Comparison of ENCODE assay signal across 8 mouse cellular contexts in the genomic region with DNA sequence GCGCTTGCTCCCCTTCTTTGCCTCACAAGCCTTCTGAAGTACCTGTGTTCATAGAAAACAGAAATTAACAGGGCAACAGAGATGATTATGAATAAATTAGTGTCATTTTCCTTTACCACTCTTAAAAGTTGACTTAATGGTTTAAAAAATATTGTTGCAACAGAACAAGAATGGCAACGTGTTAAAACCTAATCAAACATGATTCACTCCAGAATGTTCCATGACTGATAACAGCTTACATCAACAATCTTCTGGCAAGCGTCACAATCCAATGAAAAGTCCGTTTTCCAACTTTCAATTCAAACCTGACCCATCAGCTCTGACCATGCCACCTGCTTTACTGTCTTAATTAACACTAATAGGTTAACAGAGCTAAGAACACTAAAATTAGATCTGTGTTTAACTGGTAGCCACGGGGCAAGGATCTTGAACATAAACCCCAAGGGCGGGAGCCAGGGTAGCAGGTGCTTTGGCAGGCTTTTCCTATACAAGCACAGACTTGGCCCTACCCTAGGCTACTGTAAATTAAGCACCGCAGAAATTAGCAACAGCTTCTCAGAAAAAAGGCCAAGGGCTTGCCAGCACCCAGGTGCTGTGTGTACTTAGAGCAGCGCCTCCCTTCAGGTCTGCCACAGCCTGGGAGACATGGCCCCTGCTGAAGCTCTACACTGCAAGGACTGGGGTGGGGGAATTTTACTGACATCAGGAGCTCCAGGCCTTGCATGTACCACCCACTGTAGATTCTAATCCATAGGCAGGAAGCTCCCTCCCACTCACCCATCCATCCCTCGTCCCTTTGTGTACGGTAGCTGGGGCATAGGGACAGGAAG. TPM values are rescaled to one million over a fixed set of nuclear protein-coding genes. Genes with fewer than 3 reads are reported as not detected.
A peak's percentile ranks its signal among the peaks of the same experiment; 100 is the strongest.
DNase-seq lines count a peak whose midpoint lies in the region.

No protein-coding gene starts in this region.

- intact Hi-C loops in gastrocnemius, postnatal 36 days (cut with DNase I), result no loop called here

- DNase-seq in gastrocnemius, adult 8-10 months (ENCODE audit: low spot score in 2 of 2), result peak; percentile 35 to 60
- no peak for DNase-seq in gastrocnemius, postnatal 36 days
- peak; percentile 66 for DNase-seq in CD4-positive helper T cell, adult 2 months (ENCODE audit: low read depth, low spot score)
- peak; percentile 65 for DNase-seq in fat pad, adult 2 months (ENCODE audit: extremely low read depth, low read depth, low spot score)
- DNase-seq in liver, result peak; percentile 45
- no peak for DNase-seq in adrenal gland, postnatal 4 days (ENCODE audit: low spot score in 2 of 2)
- no peak for DNase-seq in spleen, postnatal 10 days (ENCODE audit: low spot score in 2 of 2)
- DNase-seq in embryo, embryonic 9.5 days (ENCODE audit: extremely low spot score), result no peak

RNA-seq across cellular contexts. Expression of gene B4galt5, which starts 12.4 kb away (rescaled TPM):
- 10 to 100 TPM in 1 of 4 experiments, 1 to 10 TPM in 3; 6.2 to 13.3 (median 8.8) TPM for total RNA-seq in gastrocnemius, adult 8-10 months (2022)
- total RNA-seq in gastrocnemius, postnatal 36 days (2021), result 1 to 10 TPM; 6.9 TPM
- 100 to 1,000 TPM in 1 of 2 experiments, 10 to 100 TPM in 1; 86.1 to 102 TPM for total RNA-seq in adrenal gland, postnatal 4 days (2021)

Comparison
In these comparisons a context has a peak if more than half of its experiments do, and no peak if none do; other contexts are left out.
1. DNase-seq: peak in gastrocnemius, adult 8-10 months (2 of 2), CD4-positive helper T cell, adult 2 months (single experiment), fat pad, adult 2 months (single experiment) and liver (single experiment); none in gastrocnemius, postnatal 36 days (0 of 2), adrenal gland, postnatal 4 days (0 of 2), spleen, postnatal 10 days (0 of 2) and embryo, embryonic 9.5 days (single experiment).
2. RNA of gene B4galt5, which starts 12.4 kb away (total RNA-seq): 86.1 to 102 TPM in adrenal gland, postnatal 4 days; 6.2 to 13.3 TPM in gastrocnemius, adult 8-10 months and 6.9 TPM in gastrocnemius, postnatal 36 days; every median in the first group is over 4 times any median in the second.